Mouse (Mus musculus) kidney, adult 2 months (tissue): ENCODE results near the gene Fam129c. TPM values are rescaled to one million over a fixed set of nuclear protein-coding genes. Genes with fewer than 3 reads are reported as not detected.

ENCODE experiments used
- DNase-seq: peaks from one replicate; pipeline ENCODE4 v3.0.0; 2021
- H3K27ac ChIP-seq: fragments of 200-500 bp; 2 replicates; pipeline ENCODE4 v1.5.1; 2012; ENCODE audit warnings: low read depth, low read length, control low read depth, inconsistent platforms; ENCODE audit not compliant: insufficient read depth
- H3K27me3 ChIP-seq: fragments of 200-500 bp; replicated peaks from 2 replicates; pipeline ENCODE4 v1.6.1; 2012; ENCODE audit warnings: mild to moderate bottlenecking, moderate library complexity, low read length, inconsistent platforms; ENCODE audit not compliant: control insufficient read depth, insufficient read depth
- H3K36me3 ChIP-seq: fragments of 200-500 bp; 2 replicates; pipeline ENCODE4 v1.6.1; 2012; ENCODE audit warnings: mild to moderate bottlenecking, moderate library complexity, low read length, inconsistent platforms; ENCODE audit not compliant: control insufficient read depth, insufficient read depth
- H3K4me1 ChIP-seq: fragments of 200-500 bp; 2 replicates; pipeline ENCODE4 v1.6.1; 2011; ENCODE audit warnings: low read length; ENCODE audit not compliant: control insufficient read depth, insufficient read depth
- H3K4me3 ChIP-seq: fragments of 200-500 bp; 2 replicates; pipeline ENCODE4 v1.5.1; 2011; ENCODE audit warnings: mild to moderate bottlenecking, low read depth, low read length, control low read depth; ENCODE audit not compliant: insufficient read depth
- CTCF ChIP-seq: fragments of 200-500 bp; conservative IDR thresholded peaks from 2 replicates; pipeline ENCODE4 v1.5.1; 2011; ENCODE audit warnings: low read depth, mild to moderate bottlenecking, control low read depth, low read length, moderate library complexity, mixed read lengths; ENCODE audit not compliant: insufficient read depth, insufficient read length
- POLR2A ChIP-seq: fragments of 200-500 bp; IDR thresholded peaks from one replicate; pipeline ENCODE4 v1.6.1; 2011; ENCODE audit warnings: low read depth, low read length, control low read depth
- WGBS: fragments of 180-500 bp; shearing (Covaris S2); methylation state at CpG from one replicate; pipeline ENCODE4 v1.1.7; 2018; 5-methylcytosine and 5-hydroxymethylcytosine counted together
- polyA plus RNA-seq: library from polyadenylated mRNA; depleted of rRNA; stranded (reverse); fragments of >200 nt; gene quantifications from 2 replicates; pipeline ENCODE4 v1.2.3, GENCODE M21; 2012

Fam129c gene
- polyA plus RNA-seq, 1 experiment: 2.4 TPM

DNA sequence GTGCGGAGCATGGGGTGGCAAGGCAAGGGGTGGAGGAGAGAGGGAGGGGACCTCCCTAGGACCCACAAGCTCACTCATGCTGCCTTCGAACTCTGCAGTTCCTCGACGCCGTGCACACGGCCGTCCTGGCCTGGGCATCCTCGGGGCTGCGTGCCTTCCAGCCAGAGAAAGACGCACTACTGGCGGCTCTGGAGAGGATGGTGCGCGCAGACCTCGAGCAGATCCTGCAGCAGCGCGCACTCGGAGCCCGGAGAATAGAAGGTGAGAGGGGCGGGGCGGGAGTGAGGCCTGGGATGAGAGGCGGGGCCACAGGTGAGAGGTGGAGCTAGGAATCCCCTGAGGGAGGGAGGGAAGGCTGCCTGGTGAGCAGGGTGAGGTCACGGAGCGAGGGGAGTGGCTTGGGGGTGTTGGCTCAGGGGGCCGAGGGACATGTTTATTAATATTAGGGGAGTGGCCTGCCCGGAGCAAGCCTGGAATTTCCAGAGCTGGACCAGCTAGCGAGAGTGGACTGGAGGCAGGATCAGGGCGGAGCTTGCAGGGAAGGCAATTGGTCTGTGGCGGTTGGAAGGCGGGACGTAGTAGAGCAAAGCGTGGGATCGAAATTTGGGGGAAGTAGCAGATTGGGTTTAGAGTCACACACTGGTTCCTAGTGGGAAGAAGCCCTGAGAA lies 5.4 kb downstream of the Fam129c start:
- DNase-seq: peak; percentile 94
- Histone ChIP-seq H3K27me3 (no peaks in the 10 kb centered on the region), H3K4me3 (peak overlapping the region; percentile 25), H3K27ac (no peak overlapping the region), H3K36me3 (no peaks in the 10 kb centered on the region), H3K4me1 (peaks cover 7% of the 10 kb centered on the region; the same call in 1 of the 2 replicates)
- TF ChIP-seq CTCF: no peak
- TF ChIP-seq POLR2A: no peak
- 3% methylated on average over 32 of the region's 32 CpGs for WGBS

DNA sequence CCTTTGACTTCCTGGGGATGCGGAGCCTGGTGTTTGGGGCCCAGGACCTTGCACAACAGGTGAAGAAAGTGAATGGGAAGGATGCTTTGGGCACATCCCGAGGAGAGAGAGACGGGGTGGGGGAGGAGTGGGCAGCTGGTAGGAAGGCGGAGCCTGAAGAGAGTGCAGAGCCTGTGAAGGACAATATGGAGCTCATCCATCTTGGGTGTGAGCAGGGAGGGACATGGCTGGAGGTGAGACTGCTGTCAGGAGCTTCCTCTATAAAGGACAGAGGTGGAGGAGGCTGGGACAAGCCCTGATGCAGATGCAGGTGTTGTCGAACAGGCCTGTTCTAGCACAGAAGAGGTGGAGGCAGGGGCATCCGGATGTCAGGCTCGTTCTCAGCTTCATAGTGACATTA lies 6.6 kb downstream of the Fam129c start:
- no peaks in the 10 kb centered on the region for H3K27me3 ChIP-seq
- H3K27ac ChIP-seq: no peak overlapping the region
- no peaks in the 10 kb centered on the region for H3K36me3 ChIP-seq
- H3K4me3 ChIP-seq: no peak overlapping the region
- H3K4me1 ChIP-seq: peaks cover 7% of the 10 kb centered on the region; the same call in 1 of the 2 replicates
- TF ChIP-seq POLR2A: no peak
- DNase-seq: no peak
- WGBS: 80% methylated on average over 7 of the region's 7 CpGs

DNA sequence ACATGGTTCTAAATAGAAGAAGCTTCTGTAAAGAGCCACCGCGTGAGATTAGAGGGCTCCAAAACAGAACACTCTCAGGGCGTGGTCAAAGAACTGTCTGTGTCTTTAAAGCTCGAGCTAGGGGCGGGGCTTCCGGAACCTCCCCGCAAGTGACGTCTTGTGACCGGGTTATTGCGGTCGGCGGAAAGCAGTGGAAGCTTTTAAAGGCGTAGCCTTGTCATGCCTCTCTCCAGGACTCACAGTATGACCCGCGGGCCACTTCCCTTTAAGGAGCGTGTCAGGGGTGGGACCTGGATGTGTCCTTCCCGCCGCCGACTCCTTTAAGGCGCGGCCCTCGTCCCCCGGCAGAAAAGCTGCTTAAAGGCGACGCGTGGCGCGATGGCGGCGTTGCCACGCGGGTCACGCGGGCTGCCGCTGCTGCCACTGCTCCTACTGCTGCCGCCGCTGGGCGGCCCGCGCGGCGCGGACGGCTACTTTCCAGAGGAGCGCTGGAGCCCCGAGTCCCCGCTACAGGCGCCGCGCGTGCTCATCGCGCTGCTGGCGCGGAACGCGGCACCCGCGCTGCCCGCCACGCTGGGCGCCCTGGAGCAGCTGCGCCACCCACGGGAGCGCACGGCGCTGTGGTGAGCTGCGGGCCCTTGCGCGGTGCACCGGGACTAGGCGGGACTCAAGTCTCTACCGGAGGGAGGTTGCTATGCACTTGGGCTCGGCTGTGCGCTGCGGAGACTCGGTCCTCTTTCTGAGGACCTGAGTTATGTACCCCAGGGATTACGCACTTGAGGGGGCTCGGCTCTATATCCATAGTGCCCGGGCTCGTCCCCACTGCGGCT lies 13.6 kb downstream of the Fam129c start, which contains the start of gene Colgalt1:
TSS of gene Colgalt1 (plus strand) at position 177 of the 830 bp plus-strand sequence.
- no peaks in the 10 kb centered on the region for H3K36me3 ChIP-seq
- no peaks in the 10 kb centered on the region for H3K27me3 ChIP-seq
- H3K4me1 ChIP-seq: peaks cover 7% of the 10 kb centered on the region; the same call in 1 of the 2 replicates
- WGBS: under 1% methylated on average over 82 of the region's 82 CpGs
- TF ChIP-seq CTCF (no peak), POLR2A (no peak)
- H3K4me3 ChIP-seq: peak within 1 kb of the TSS; percentile 85
- DNase-seq: peak; percentile 99
- peak within 1 kb of the TSS; percentile 29 for H3K27ac ChIP-seq

DNA sequence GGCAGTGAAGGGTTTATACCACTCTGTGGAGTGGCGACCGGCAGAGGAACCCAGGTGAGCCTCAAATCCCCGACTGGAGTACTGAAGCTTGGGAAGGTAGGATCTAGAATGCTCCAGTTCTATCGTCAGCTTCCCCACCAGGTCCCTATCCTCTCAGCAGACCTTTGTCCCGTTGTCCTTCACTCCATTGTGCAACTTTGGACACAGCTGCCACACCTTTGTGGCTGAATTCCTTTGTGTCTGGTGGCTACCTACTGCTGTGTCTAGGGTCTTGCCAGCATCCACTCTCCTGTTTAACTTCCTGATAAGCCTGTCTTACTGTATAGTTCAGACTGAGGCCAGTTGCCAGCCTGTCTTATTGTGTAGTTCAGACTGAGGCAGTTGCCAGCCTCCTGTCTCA lies 14.7 kb downstream of the Fam129c start:
- H3K27me3 ChIP-seq: no peaks in the 10 kb centered on the region
- H3K4me1 ChIP-seq: peaks cover 7% of the 10 kb centered on the region; the same call in 1 of the 2 replicates
- TF ChIP-seq POLR2A (no peak), CTCF (no peak)
- WGBS: 35% methylated on average over 5 of the region's 5 CpGs
- H3K36me3 ChIP-seq: no peaks in the 10 kb centered on the region
- H3K4me3 ChIP-seq: peak overlapping the region; percentile 85
- no peak overlapping the region for H3K27ac ChIP-seq
- DNase-seq: no peak

DNA sequence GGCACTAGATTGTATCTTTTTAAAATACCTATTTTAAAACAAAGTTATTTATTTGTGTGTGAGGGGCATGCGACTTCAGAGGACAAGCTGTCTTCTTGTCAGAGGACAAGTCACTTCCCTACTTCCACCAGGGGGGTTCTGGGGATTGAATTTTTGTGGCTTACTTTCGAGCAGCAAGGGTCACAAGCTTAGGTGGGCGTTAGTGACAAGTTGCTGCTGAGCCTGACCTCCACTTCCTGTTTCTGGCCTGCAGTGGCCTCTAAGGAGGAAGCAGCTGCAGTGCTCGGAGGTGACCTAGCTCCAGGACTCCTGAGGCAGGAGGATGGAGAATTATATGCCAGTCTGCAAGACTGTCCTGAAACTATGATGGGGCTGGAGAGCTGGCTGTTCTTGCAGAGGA lies 16.0 kb downstream of the Fam129c start:
- H3K4me3 ChIP-seq: no peak overlapping the region
- H3K36me3 ChIP-seq: no peaks in the 10 kb centered on the region; the same call in 1 of the 2 replicates
- H3K4me1 ChIP-seq: peaks cover 7% of the 10 kb centered on the region; the same call in 1 of the 2 replicates
- DNase-seq: no peak
- H3K27ac ChIP-seq: no peak overlapping the region
- 57% methylated on average over 4 of the region's 4 CpGs for WGBS
- TF ChIP-seq CTCF (no peak), POLR2A (no peak)
- no peaks in the 10 kb centered on the region for H3K27me3 ChIP-seq

DNA sequence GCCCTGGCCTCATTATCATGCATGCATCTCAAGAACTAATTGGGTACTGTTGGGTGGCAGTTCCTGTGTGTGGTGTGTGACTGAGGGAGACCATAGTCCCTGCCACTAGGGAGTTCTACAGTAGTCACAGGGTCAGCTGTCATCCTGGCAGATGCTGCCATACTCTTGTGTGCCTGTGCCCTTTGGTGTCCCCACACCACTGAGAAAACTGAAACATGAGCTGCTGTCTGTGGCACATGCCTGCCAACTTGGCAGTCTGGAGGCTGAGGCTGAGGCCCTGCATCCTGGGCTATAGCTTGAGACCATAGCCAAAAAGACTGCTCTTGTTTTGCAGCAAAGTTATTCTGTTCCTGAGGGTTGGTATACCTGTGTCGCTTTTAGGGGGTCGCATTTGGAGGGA lies 22.3 kb downstream of the Fam129c start:
- TF ChIP-seq CTCF (no peak), POLR2A (no peak)
- Histone ChIP-seq H3K4me3 (no peak overlapping the region), H3K27me3 (no peaks in the 10 kb centered on the region), H3K4me1 (no peaks in the 10 kb centered on the region), H3K36me3 (no peaks in the 10 kb centered on the region; the same call in none of the 2 replicates), H3K27ac (no peak overlapping the region)
- 99% methylated on average over 2 of the region's 2 CpGs for WGBS
- DNase-seq: no peak

DNA sequence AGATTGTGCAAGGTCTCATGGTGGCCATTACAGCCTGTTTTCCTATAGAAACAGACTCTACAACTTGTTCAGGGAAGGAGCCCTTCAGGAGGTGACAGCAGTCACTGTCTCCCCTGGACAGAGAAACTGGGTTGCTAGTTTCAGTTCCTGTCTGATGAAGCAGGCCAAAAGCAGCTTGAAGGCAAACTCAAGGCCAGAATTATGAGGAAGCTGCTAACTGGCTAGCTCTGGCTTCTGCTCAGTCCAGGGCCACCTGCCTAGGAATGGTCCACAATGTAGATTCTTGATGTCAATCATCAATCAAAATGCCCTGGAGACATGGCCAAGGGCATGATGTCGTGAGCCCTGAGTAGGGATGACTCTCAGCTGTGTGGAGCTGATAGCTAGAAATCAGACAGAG lies 27.6 kb downstream of the Fam129c start:
- Histone ChIP-seq H3K36me3 (no peaks in the 10 kb centered on the region; the same call in 1 of the 2 replicates), H3K27ac (no peak overlapping the region), H3K27me3 (no peaks in the 10 kb centered on the region), H3K4me3 (no peak overlapping the region), H3K4me1 (peaks cover 3% of the 10 kb centered on the region; the same call in 1 of the 2 replicates)
- TF ChIP-seq CTCF: no peak
- TF ChIP-seq POLR2A: no peak
- 73% methylated on average over 1 of the region's 1 CpGs for WGBS
- DNase-seq: no peak
